In the genomic region with DNA sequence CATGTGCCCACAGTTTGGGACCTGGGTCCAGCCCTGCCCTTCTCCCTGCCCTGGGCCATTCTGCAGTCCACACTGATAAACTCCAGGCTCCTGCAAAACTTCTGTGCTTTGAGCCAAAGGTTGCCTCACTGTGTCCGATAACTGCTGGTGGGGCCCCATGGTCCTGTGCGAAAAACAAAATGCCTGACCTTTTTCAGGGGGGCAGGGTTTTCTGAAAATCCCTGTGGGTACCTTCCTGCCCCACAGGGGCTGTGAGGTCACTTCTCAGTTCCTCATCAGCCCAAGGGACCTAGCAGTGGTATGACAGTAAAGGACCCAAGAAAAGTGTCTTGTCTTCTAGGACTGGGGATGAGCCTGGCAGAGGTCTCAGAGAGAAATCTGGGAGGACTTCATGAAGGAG, we compare ENCODE assay signal across 20 mouse cellular contexts. TPM values are rescaled to one million over a fixed set of nuclear protein-coding genes. Genes with fewer than 3 reads are reported as not detected.
DNase-seq lines count a peak whose midpoint lies in the region; ATAC-seq and TF ChIP-seq lines count a peak whose summit lies in the region.
"Had no signal": no experiment of that assay in that cellular context is flagged by ENCODE, and none has a peak within 500 bp of the region (broad histone marks: within the 10 kb centered on the region; RNA-seq: fewer than 3 reads in every experiment).

No protein-coding gene starts in this region.

- no peak for TF ChIP-seq CTCF in spleen, adult 2 months (IDR thresholded peaks at IDR 0.05; ENCODE audit: extremely low read depth, insufficient read depth, insufficient read length, insufficient replicate concordance)
- TF ChIP-seq CTCF in bone marrow, adult 2 months (IDR thresholded peaks at IDR 0.05; ENCODE audit: control insufficient read depth, insufficient read depth, low read length), result no peak

- WGBS in spleen, adult 2 months, result 29% methylated on average over 2 of the region's 2 CpGs
- 63% methylated on average over 2 of the region's 2 CpGs for WGBS in bone marrow, adult 2 months
- 81% methylated on average over 2 of the region's 2 CpGs for WGBS in heart, embryonic 10.5 days

- no peak for TF ChIP-seq POLR2A in spleen, adult 2 months (IDR thresholded peaks at IDR 0.05; ENCODE audit: low read depth, low read length)
- no peak for TF ChIP-seq POLR2A in bone marrow, adult 2 months (IDR thresholded peaks at IDR 0.05; ENCODE audit: borderline replicate concordance, control insufficient read depth, low read depth, low read length)

- H3K9me3 ChIP-seq in heart, embryonic 10.5 days, result no peaks in the 10 kb centered on the region
- H3K9me3 ChIP-seq: embryonic facial prominence, embryonic 10.5 days; forebrain, embryonic 13.5 days; hindbrain, embryonic 13.5 days; intestine, embryonic 15.5 days had no signal

- H3K27me3 ChIP-seq in spleen, adult 2 months (ENCODE audit: control insufficient read depth, insufficient read depth, low read length), result no peaks in the 10 kb centered on the region
- no peaks in the 10 kb centered on the region for H3K27me3 ChIP-seq in heart, embryonic 10.5 days (ENCODE audit: insufficient read depth, poor library complexity, severe bottlenecking)
- H3K27me3 ChIP-seq: forebrain, embryonic 13.5 days; hindbrain, embryonic 13.5 days; intestine, embryonic 15.5 days had no signal

- H3K27ac ChIP-seq in spleen, adult 2 months (ENCODE audit: insufficient read depth, low read length), result peak overlapping the region; percentile 31; the same call in 1 of the 2 replicates
- H3K27ac ChIP-seq in bone marrow, adult 2 months (ENCODE audit: control insufficient read depth, insufficient read depth, low read depth, low read length, poor library complexity), result 0 out of 2 replicates have a peak overlapping the region, but pooled peaks have one; percentile 17
- H3K27ac ChIP-seq in heart, embryonic 10.5 days, result no peak overlapping the region
- H3K27ac ChIP-seq: embryonic facial prominence, embryonic 10.5 days; forebrain, embryonic 13.5 days; hindbrain, embryonic 13.5 days; intestine, embryonic 15.5 days had no signal

- ATAC-seq in megakaryocyte, adult 5-6 weeks (ENCODE audit: poor library complexity, severe bottlenecking), result peak; percentile 30; the same call in 1 of the 2 replicates
- ATAC-seq: CD4-positive, CD25-positive, alpha-beta regulatory T cell, adult 4 months; forebrain, embryonic 13.5 days; forebrain, postnatal 0 days; intestine, embryonic 15.5 days had no signal

- peaks cover 7% of the 10 kb centered on the region; the same call in 1 of the 2 replicates for H3K4me1 ChIP-seq in spleen, adult 2 months (ENCODE audit: control insufficient read depth, insufficient read depth, insufficient read length)
- peaks cover 2% of the 10 kb centered on the region; the same call in 1 of the 2 replicates for H3K4me1 ChIP-seq in bone marrow, adult 2 months (ENCODE audit: control insufficient read depth, insufficient read depth, low read length)
- H3K4me1 ChIP-seq in heart, embryonic 10.5 days, result peaks cover 27% of the 10 kb centered on the region

- H3K36me3 ChIP-seq in spleen, adult 2 months (ENCODE audit: control insufficient read depth, insufficient read depth, low read length), result no peaks in the 10 kb centered on the region
- H3K36me3 ChIP-seq in heart, embryonic 10.5 days, result no peaks in the 10 kb centered on the region
- H3K36me3 ChIP-seq: embryonic facial prominence, embryonic 10.5 days; hindbrain, embryonic 13.5 days; intestine, embryonic 15.5 days had no signal

- H3K4me3 ChIP-seq in spleen, adult 2 months (ENCODE audit: extremely low read depth, insufficient read depth, insufficient read length), result no peak overlapping the region
- no peak overlapping the region for H3K4me3 ChIP-seq in bone marrow, adult 2 months (replicated peaks; ENCODE audit: control insufficient read depth, low read depth, low read length)
- no peak overlapping the region for H3K4me3 ChIP-seq in heart, embryonic 10.5 days
- H3K4me3 ChIP-seq: embryonic facial prominence, embryonic 10.5 days; forebrain, embryonic 13.5 days; hindbrain, embryonic 13.5 days; intestine, embryonic 15.5 days had no signal

- DNase-seq in spleen, adult 2 months (ENCODE audit: low read depth in 1 of 2, low spot score in 2 of 2), result peak in 1 of 2 experiments; percentile 37
- no peak for DNase-seq in spleen, postnatal 14 days (ENCODE audit: low spot score in 2 of 2)
- no peak for DNase-seq in heart, embryonic 10.5 days (ENCODE audit: low spot score)
- DNase-seq in kidney, adult 11 months, result no peak
- DNase-seq in right cerebral cortex, adult 2 months (ENCODE audit: low spot score in 2 of 2), result no peak
- DNase-seq: adrenal gland, postnatal 14 days; cerebellum, adult 18-20 months; cerebellum, adult 9-11 months; cerebellum, postnatal 36 days; forebrain, postnatal 0 days; gastrocnemius, postnatal 10 days; heart, postnatal 10 days; heart, postnatal 4 days had no signal

RNA-seq across cellular contexts. Expression of a gene that starts 19.2 kb away (rescaled TPM):
- 123 and 154 TPM in 2 replicates for polyA plus RNA-seq in spleen, adult 2 months (2012; rRNA removed)
- polyA plus RNA-seq in bone marrow, adult 2 months (2011; ENCODE audit: insufficient read depth, insufficient read length, low replicate concordance, missing spikeins), result 27.3 and 38.8 TPM in 2 replicates
- total RNA-seq in megakaryocyte, adult 5-6 weeks (2015), result 75.3 and 85.4 TPM in 2 replicates
- 61.1 and 73.3 TPM in 2 replicates for total RNA-seq in megakaryocyte, adult 5-6 weeks (2017)
- 10.9 and 13.2 TPM in 2 replicates for polyA plus RNA-seq in heart, embryonic 10.5 days (2016; fragmentation: Nextera tagmentation; extraction: Ambion mirVana)

RNA-seq across cellular contexts. Expression of a gene that starts 59.5 kb away (rescaled TPM):
- polyA plus RNA-seq in spleen, adult 2 months (2012; rRNA removed), result 4.1 and 4.7 TPM in 2 replicates
- polyA plus RNA-seq in bone marrow, adult 2 months (2011; ENCODE audit: insufficient read depth, insufficient read length, low replicate concordance, missing spikeins), result 2.6 and 6.6 TPM in 2 replicates
- 2.1 and 4.5 TPM in 2 replicates for total RNA-seq in megakaryocyte, adult 5-6 weeks (2015)
- 1.5 and 2.0 TPM in 2 replicates for total RNA-seq in megakaryocyte, adult 5-6 weeks (2017)
- 8.0 and 13.3 TPM in 2 replicates for polyA plus RNA-seq in heart, embryonic 10.5 days (2016; fragmentation: Nextera tagmentation; extraction: Ambion mirVana)
